Mouse (Mus musculus): ENCODE measurements around the gene Zfp819. TPM values are rescaled to one million over a fixed set of nuclear protein-coding genes. Genes with fewer than 3 reads are reported as not detected.
"Not testable (repeated sequence)": the region's sequence is repeated elsewhere in the genome, so short reads cannot be mapped to it uniquely, and the experiment has no call there.

Zfp819 gene
- polyA plus RNA-seq, 2 experiments: 0.11 to 0.19 TPM

GRCm38 (mm10) chr7:43662804-43663203 lies 55.8 kb downstream of the Zfp819 start:
- no peak for DNase-seq (ENCODE audit: low spot score)
- WGBS: 100% methylated on average over 1 of the region's 1 CpGs
- H3K4me1 ChIP-seq (ENCODE audit: control insufficient read depth, insufficient read depth, low read length): no peaks in the 10 kb centered on the region
- no peaks in the 10 kb centered on the region for H3K9me3 ChIP-seq (ENCODE audit: control insufficient read depth, low read length)
- no peak overlapping the region for H3K27ac ChIP-seq (replicated peaks; ENCODE audit: low read depth, low read length)
- no peak overlapping the region for H3K4me3 ChIP-seq (replicated peaks; ENCODE audit: low read length)
- H3K36me3 ChIP-seq (ENCODE audit: control insufficient read depth, insufficient read depth, low read length): no peaks in the 10 kb centered on the region
- no peak overlapping the region for H3K4me2 ChIP-seq (replicated peaks; ENCODE audit: low read depth, low read length, severe bottlenecking)
- TF ChIP-seq POLR2A (IDR thresholded peaks at IDR 0.05; ENCODE audit: borderline replicate concordance, extremely low read depth, insufficient read depth, insufficient read length): no peak
- no peak overlapping the region for H3K9ac ChIP-seq (ENCODE audit: low read depth, low read length, severe bottlenecking)
- no peaks in the 10 kb centered on the region for H3K27me3 ChIP-seq (ENCODE audit: control insufficient read depth, insufficient read depth, low read length)
- ATAC-seq (ENCODE audit: low FRiP score, low read depth): no peak

- H3K27ac ChIP-seq (replicated peaks; ENCODE audit: low read depth, low read length); H3K9ac ChIP-seq (ENCODE audit: low read depth, low read length, severe bottlenecking); H3K4me1 ChIP-seq (ENCODE audit: control insufficient read depth, insufficient read depth, low read length); H3K9me3 ChIP-seq (ENCODE audit: control insufficient read depth, low read length); H3K27me3 ChIP-seq (ENCODE audit: control insufficient read depth, insufficient read depth, low read length); DNase-seq (ENCODE audit: low spot score); H3K36me3 ChIP-seq (ENCODE audit: control insufficient read depth, insufficient read depth, low read length); H3K4me2 ChIP-seq (replicated peaks; ENCODE audit: low read depth, low read length, severe bottlenecking); ATAC-seq (ENCODE audit: low FRiP score, low read depth); H3K4me3 ChIP-seq (replicated peaks; ENCODE audit: low read length): not testable (repeated sequence)
- WGBS: 88% methylated on average over 4 of the region's 4 CpGs
These were observed 60.3 kb downstream of the Zfp819 start for GRCm38 (mm10) chr7:43667221-43667620.

Other genes starting within 250 kb of the Zfp819 start
- gene Siglecg, start 199.0 kb upstream of the Zfp819 start, polyA plus RNA-seq (2012; rRNA removed): 0.13 and 0.29 TPM in 2 replicates
- gene Siglecg, start 199.0 kb upstream of the Zfp819 start, polyA plus RNA-seq (2014; fragmentation: Nextera tagmentation; extraction: Ambion mirVana): 0.07 and 0.33 TPM in 2 replicates
- not detected in 2 replicates for gene Lim2, start 179.5 kb upstream of the Zfp819 start, polyA plus RNA-seq (2012; rRNA removed)
- gene Lim2, start 179.5 kb upstream of the Zfp819 start, polyA plus RNA-seq (2014; fragmentation: Nextera tagmentation; extraction: Ambion mirVana): not detected in 2 replicates
- 0.68 and 0.88 TPM in 2 replicates for gene Nkg7, start 170.1 kb upstream of the Zfp819 start, polyA plus RNA-seq (2012; rRNA removed)
- 1.7 and 2.3 TPM in 2 replicates for gene Nkg7, start 170.1 kb upstream of the Zfp819 start, polyA plus RNA-seq (2014; fragmentation: Nextera tagmentation; extraction: Ambion mirVana)
- gene Cldnd2, start 166.4 kb upstream of the Zfp819 start, polyA plus RNA-seq (2012; rRNA removed): not detected in 2 replicates
- not detected in 2 replicates for gene Cldnd2, start 166.4 kb upstream of the Zfp819 start, polyA plus RNA-seq (2014; fragmentation: Nextera tagmentation; extraction: Ambion mirVana)
- 93.3 and 153 TPM in 2 replicates for gene Etfb, start 163.1 kb upstream of the Zfp819 start, polyA plus RNA-seq (2012; rRNA removed)
- gene Etfb, start 163.1 kb upstream of the Zfp819 start, polyA plus RNA-seq (2014; fragmentation: Nextera tagmentation; extraction: Ambion mirVana): 280 and 301 TPM in 2 replicates
- 1.0 and 3.2 TPM in 2 replicates for gene Gm45233, start 163.0 kb upstream of the Zfp819 start, polyA plus RNA-seq (2012; rRNA removed)
- 0.26 and 0.63 TPM in 2 replicates for gene Gm45233, start 163.0 kb upstream of the Zfp819 start, polyA plus RNA-seq (2014; fragmentation: Nextera tagmentation; extraction: Ambion mirVana)
- gene Vsig10l, start 144.0 kb upstream of the Zfp819 start, polyA plus RNA-seq (2012; rRNA removed): 6.6 and 8.4 TPM in 2 replicates
- gene Vsig10l, start 144.0 kb upstream of the Zfp819 start, polyA plus RNA-seq (2014; fragmentation: Nextera tagmentation; extraction: Ambion mirVana): 4.0 and 5.0 TPM in 2 replicates
- 25.1 and 34.7 TPM in 2 replicates for gene Iglon5, start 117.1 kb upstream of the Zfp819 start, polyA plus RNA-seq (2012; rRNA removed)
- 1.1 and 1.2 TPM in 2 replicates for gene Iglon5, start 117.1 kb upstream of the Zfp819 start, polyA plus RNA-seq (2014; fragmentation: Nextera tagmentation; extraction: Ambion mirVana)
- gene 4931406B18Rik, start 101.2 kb upstream of the Zfp819 start, polyA plus RNA-seq (2012; rRNA removed): not detected in 2 replicates
- not detected in 2 replicates for gene 4931406B18Rik, start 101.2 kb upstream of the Zfp819 start, polyA plus RNA-seq (2014; fragmentation: Nextera tagmentation; extraction: Ambion mirVana)
- 2.4 and 3.0 TPM in 2 replicates for gene Cd33, start 62.7 kb upstream of the Zfp819 start, polyA plus RNA-seq (2012; rRNA removed)
- 2.9 and 3.1 TPM in 2 replicates for gene Cd33, start 62.7 kb upstream of the Zfp819 start, polyA plus RNA-seq (2014; fragmentation: Nextera tagmentation; extraction: Ambion mirVana)
- 4.9 and 5.7 TPM in 2 replicates for gene Zfp658, start 44.9 kb upstream of the Zfp819 start, polyA plus RNA-seq (2012; rRNA removed)
- 3.6 and 3.8 TPM in 2 replicates for gene Zfp658, start 44.9 kb upstream of the Zfp819 start, polyA plus RNA-seq (2014; fragmentation: Nextera tagmentation; extraction: Ambion mirVana)
- gene Zfp719, start 27.6 kb upstream of the Zfp819 start, polyA plus RNA-seq (2012; rRNA removed): 5.8 and 6.7 TPM in 2 replicates
- gene Zfp719, start 27.6 kb upstream of the Zfp819 start, polyA plus RNA-seq (2014; fragmentation: Nextera tagmentation; extraction: Ambion mirVana): 13.1 and 16.0 TPM in 2 replicates
- not detected in 2 replicates for gene Ceacam18, start 27.5 kb downstream of the Zfp819 start, polyA plus RNA-seq (2012; rRNA removed)
- gene Ceacam18, start 27.5 kb downstream of the Zfp819 start, polyA plus RNA-seq (2014; fragmentation: Nextera tagmentation; extraction: Ambion mirVana): not detected in 2 replicates
- gene Siglece, start 53.0 kb downstream of the Zfp819 start, polyA plus RNA-seq (2012; rRNA removed): 0.65 and 1.1 TPM in 2 replicates
- 0.55 and 1.1 TPM in 2 replicates for gene Siglece, start 53.0 kb downstream of the Zfp819 start, polyA plus RNA-seq (2014; fragmentation: Nextera tagmentation; extraction: Ambion mirVana)
- gene Ctu1, start 64.8 kb downstream of the Zfp819 start, polyA plus RNA-seq (2012; rRNA removed): 13.4 and 15.8 TPM in 2 replicates
- gene Ctu1, start 64.8 kb downstream of the Zfp819 start, polyA plus RNA-seq (2014; fragmentation: Nextera tagmentation; extraction: Ambion mirVana): 11.2 and 12.0 TPM in 2 replicates
- gene Klk14, start 83.2 kb downstream of the Zfp819 start, polyA plus RNA-seq (2012; rRNA removed): 0.14 and 0.20 TPM in 2 replicates
- gene Klk14, start 83.2 kb downstream of the Zfp819 start, polyA plus RNA-seq (2014; fragmentation: Nextera tagmentation; extraction: Ambion mirVana): not detected in 2 replicates
- gene Klk13, start 105.4 kb downstream of the Zfp819 start, polyA plus RNA-seq (2012; rRNA removed): 1.7 and 1.8 TPM in 2 replicates
- 2.9 and 3.7 TPM in 2 replicates for gene Klk13, start 105.4 kb downstream of the Zfp819 start, polyA plus RNA-seq (2014; fragmentation: Nextera tagmentation; extraction: Ambion mirVana)
- gene Klk12, start 161.7 kb downstream of the Zfp819 start, polyA plus RNA-seq (2012; rRNA removed): not detected in 2 replicates
- gene Klk12, start 161.7 kb downstream of the Zfp819 start, polyA plus RNA-seq (2014; fragmentation: Nextera tagmentation; extraction: Ambion mirVana): not detected in 2 replicates
- 3.5 and 3.8 TPM in 2 replicates for gene Klk11, start 167.4 kb downstream of the Zfp819 start, polyA plus RNA-seq (2012; rRNA removed)
- gene Klk11, start 167.4 kb downstream of the Zfp819 start, polyA plus RNA-seq (2014; fragmentation: Nextera tagmentation; extraction: Ambion mirVana): 1.6 and 3.4 TPM in 2 replicates
- 6.8 and 7.4 TPM in 2 replicates for gene Klk10, start 173.9 kb downstream of the Zfp819 start, polyA plus RNA-seq (2012; rRNA removed)
- gene Klk10, start 173.9 kb downstream of the Zfp819 start, polyA plus RNA-seq (2014; fragmentation: Nextera tagmentation; extraction: Ambion mirVana): 7.5 and 7.8 TPM in 2 replicates
- 0.14 and 0.21 TPM in 2 replicates for gene Klk9, start 184.7 kb downstream of the Zfp819 start, polyA plus RNA-seq (2012; rRNA removed)
- 0.21 and 0.53 TPM in 2 replicates for gene Klk9, start 184.7 kb downstream of the Zfp819 start, polyA plus RNA-seq (2014; fragmentation: Nextera tagmentation; extraction: Ambion mirVana)
- 12.6 and 18.4 TPM in 2 replicates for gene Klk8, start 190.4 kb downstream of the Zfp819 start, polyA plus RNA-seq (2012; rRNA removed)
- gene Klk8, start 190.4 kb downstream of the Zfp819 start, polyA plus RNA-seq (2014; fragmentation: Nextera tagmentation; extraction: Ambion mirVana): 30.5 and 34.7 TPM in 2 replicates
- gene Klk7, start 204.1 kb downstream of the Zfp819 start, polyA plus RNA-seq (2012; rRNA removed): 0.14 and 0.21 TPM in 2 replicates
- gene Klk7, start 204.1 kb downstream of the Zfp819 start, polyA plus RNA-seq (2014; fragmentation: Nextera tagmentation; extraction: Ambion mirVana): 0.12 TPM in 1 of 2 replicates, not detected in the other
- gene Klk6, start 217.3 kb downstream of the Zfp819 start, polyA plus RNA-seq (2012; rRNA removed): 0.08 TPM in 1 of 2 replicates, not detected in the other
- gene Klk6, start 217.3 kb downstream of the Zfp819 start, polyA plus RNA-seq (2014; fragmentation: Nextera tagmentation; extraction: Ambion mirVana): not detected in 2 replicates
- 0.40 and 0.55 TPM in 2 replicates for gene Klk5, start 234.8 kb downstream of the Zfp819 start, polyA plus RNA-seq (2012; rRNA removed)
- gene Klk5, start 234.8 kb downstream of the Zfp819 start, polyA plus RNA-seq (2014; fragmentation: Nextera tagmentation; extraction: Ambion mirVana): 0.80 and 2.7 TPM in 2 replicates